Mouse (Mus musculus): ENCODE results near the gene Paqr9. TPM values are rescaled to one million over a fixed set of nuclear protein-coding genes. Genes with fewer than 3 reads are reported as not detected.

Gene Paqr9
- total RNA-seq, 2 experiments from 2014 or later = 4.5 to 4.8 TPM

DNA sequence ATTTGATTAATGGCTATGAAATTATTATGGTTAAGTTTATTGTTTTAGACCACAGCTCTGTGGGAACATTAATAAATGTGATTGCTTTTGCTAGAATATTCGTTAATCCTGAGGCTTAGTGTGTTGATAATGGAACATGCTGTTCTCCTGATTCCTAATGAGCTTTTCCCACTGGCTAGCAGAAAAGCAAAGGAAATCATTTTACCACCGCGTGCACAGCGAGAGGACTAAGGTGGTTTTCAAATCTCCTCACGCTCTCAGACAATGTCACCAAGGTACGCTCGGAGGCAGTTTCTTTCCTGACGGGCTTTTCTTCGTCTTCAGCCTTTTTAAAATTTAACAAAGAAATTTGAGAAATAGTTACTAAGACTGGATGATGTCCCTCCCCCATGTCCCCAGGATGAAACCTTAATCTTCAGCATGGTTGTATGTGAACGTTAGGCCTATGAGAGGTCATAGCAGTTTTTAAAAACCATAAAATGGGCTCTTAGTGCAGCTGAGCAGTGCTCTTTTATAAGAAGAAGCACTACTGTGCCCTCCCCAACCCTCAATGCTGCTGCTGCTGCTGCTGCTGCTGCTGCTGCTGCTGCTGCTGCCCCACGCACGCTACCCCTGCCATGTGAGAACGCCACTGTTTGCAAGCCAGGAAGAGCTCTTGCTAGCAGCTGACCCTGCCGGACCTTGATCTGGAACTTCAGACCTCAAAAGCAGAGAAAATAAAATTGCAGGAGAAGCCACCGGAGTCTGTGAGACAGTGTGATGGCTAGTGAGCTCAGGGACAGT, 17.6 kb upstream of the Paqr9 start:
- intact Hi-C loops (cut with DNase I; ENCODE audit: low total_unique reads) = no loop called here
- no peak for DNase-seq

DNA sequence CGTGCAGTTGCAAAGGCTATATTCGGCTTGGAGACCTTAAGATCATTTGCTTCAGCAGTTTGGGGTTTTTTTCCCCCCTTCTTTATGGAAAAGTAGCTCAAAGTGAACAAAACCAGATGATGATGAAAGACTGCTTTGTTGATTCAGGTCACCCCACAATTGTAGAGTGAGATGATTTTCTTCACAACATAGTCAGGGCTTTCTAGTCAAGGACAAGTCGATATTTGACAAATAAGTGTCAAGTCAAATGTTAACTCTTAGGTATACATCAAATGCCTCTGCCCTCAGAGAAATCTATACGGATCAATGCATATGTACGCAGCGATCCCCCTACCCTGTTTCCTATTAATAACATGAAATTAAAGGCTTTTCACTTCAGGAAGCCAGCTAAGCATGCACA, 17.0 kb upstream of the Paqr9 start:
- intact Hi-C loops (cut with DNase I; ENCODE audit: low total_unique reads) = no loop called here

DNA sequence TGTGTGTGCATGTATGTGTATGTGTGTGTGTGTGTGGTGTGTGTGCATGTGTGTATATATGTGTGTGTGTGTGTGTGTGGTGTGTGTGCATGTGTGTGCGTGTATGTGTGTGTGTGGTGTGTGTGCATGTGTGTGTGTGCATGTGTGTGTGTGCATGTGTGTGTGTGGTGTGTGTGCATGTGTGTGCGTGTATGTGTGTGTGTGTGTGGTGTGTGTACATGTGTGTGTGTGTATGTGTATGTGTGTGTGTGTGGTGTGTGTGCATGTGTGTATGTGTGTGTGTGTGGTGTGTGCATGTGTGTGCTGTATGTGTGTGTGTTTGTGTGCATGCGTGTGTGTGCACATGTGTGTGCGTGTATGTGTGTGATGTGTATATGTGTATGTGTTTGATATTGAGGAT, 14.9 kb upstream of the Paqr9 start:
- intact Hi-C loops (cut with DNase I; ENCODE audit: low total_unique reads) = no loop called here

More for the DNA sequence above, 17.0 kb upstream of the Paqr9 start:
- DNase-seq = no peak

DNA sequence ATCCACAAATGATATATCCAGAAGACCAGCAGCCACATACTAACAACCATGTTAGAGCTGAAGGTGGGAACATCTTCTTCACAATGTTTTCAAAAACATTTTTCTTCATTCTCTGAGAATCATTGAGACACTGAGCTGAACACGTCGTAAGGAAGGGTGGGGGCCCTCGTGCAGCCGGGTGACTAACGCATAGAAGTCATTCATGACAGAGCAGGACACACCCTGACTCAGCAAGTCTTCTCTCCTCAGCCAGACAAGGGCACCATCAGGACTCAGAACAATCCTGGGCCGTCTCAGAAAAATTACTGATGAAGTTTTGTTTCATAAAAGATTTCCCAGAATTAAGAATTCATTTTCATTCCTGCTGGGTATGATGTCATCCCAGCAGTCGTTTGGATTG, 12.8 kb upstream of the Paqr9 start:
- intact Hi-C loops (cut with DNase I; ENCODE audit: low total_unique reads) = no loop called here
- no peak for DNase-seq

More for the DNA sequence above, 14.9 kb upstream of the Paqr9 start:
- no peak for DNase-seq

DNA sequence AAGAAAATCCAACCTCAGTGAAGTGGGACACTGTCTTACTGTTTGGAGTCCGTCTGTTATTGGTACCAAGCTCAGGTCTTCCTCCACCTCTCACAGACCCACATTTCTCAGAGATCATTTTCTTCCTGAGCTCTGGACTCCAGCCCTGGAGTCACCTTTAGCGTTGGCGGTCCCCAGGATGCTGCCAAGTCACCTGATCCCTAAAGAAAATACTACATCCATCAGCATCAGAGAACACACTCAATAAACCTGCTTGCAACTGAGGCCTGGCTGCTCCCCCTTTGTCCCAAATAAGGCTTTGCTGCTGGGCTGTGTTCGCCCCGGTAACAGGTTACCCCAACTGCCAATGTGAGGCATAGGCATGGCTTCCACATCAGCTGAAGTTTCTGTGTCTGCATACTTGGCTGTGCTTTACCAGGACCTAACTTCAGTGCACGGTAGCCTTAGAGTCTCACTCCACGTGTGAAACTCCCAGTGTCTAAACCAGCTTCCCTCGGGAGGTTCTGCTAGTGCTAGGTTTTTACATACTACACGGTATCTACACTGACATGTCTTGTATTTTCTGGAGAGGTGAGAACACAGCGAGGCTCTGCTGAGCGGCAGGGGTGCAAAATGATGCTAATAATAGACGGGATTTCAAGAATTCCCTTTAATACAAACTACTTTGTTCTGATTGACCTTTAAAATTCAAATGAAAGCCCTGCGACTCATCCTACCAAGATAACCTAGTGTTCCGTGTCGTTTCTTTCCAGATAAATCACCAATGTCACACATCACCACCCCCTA, 9.6 kb upstream of the Paqr9 start:
- intact Hi-C loops (cut with DNase I; ENCODE audit: low total_unique reads) = no loop called here
- no peak for DNase-seq

DNA sequence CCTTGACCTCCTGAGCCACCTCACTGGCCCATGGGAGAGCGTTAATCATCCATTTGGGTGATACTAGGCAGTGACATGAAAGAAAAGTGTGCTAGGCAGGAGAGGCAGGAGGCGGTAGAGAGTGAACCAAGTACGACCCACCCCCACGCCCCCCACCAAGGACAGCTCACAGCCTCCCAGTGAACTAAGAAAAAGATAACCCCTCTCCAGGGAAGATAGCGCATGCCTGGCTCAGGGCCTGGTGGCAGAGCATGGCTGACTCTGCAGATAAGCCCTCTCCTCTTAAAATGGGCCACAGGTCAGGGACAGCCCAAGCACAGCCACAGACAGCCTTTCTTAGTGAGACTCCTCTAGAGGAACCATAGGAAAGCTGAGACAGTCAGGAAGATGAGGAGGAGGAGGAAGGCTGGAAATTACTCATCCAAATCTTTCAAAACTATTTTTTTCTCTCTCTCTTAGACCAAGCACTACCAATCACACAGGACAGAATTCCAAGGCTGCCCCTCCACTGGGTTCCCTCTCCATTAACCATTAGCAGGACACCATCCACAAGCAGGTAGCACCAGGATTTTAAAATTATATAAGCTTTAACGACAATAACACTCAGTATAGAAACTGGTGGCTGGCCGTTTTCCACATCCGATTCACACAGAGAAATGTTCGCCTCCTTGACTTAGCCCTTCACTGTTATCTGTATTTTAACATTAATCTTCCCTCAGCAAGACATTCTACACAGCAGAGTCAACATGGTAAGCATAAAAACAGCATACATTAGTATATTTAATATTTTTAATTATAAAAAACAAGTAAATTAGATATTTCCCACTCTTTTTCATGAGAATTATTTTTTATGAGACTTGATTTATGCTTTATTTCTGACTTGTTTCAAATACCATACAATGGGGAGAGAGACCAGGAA, 8.3 kb upstream of the Paqr9 start:
- no peak for DNase-seq

DNA sequence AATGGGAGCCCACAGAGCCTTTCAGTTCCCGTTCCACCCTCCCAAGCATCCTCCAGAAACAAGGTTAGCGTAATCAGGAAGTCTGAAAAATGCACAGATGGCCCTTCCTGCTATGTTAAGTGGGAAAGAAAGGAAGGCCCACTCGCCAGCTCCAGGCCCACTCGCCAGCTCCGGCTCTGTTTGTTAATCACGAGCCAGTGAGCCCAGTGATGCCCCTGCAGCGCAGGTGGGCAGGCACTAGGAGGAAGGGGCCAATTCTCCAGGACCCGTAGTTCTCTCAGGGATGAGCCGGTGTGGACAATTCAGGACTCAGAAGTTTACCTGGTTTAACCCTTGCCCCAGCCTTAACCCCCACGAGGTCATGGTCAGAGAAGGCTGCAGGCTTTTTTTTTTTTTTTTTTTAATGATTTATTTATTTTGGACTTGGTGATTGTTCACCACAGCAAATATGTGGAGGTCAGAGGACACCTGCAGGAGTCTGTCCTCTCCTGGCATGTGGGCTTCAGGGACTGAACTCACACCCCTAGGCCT, 7.2 kb upstream of the Paqr9 start:
- intact Hi-C loops (cut with DNase I; ENCODE audit: low total_unique reads) = no loop called here
- no peak for DNase-seq

More for the DNA sequence above, 8.3 kb upstream of the Paqr9 start:
- intact Hi-C loops (cut with DNase I; ENCODE audit: low total_unique reads) = no loop called here

DNA sequence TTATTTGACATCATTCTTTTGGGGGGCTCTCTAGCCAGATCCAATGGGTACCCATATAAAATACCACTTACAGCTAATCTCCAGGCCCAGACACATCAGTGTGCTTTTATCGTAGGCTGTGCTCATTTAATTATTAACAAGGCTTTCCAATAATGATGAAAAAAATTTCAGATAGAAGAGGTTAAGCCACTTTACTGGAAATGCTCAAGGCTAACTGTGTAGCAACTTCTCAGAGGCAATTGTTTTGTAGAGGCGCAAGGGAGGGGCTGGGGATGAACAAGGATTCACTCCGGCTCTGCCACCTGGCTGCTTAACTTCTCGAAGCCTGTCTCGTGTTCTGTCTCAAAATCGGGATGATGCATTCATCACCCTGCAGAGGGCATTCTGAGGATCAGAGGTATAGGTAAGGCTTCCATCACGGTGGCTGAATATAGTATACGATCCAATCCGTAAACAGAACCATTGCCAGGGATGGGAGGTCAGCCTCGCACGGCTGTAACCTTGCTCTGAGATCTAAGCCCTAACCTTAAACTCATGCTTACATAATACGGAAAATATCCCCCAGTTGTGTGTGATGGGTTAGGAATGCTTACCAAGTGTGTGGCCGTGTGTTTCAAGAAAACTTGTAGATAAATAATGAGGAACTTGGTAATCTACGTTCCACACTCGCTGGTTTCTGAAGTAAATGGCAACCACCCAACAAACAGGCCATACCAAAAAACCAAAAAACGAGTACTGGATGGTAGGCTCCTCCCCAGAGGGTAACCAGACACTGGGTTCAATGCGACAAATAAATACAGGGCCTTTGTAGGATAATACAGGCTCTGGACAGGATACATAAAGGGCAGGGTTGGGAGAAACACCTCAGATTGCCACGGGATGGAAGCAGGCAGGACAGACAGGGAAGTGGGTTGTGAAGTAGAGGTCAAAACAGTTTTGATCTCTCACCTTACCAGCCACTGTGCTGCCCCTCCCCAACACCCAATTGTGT, 4.9 kb upstream of the Paqr9 start:
- DNase-seq = no peak
- intact Hi-C loops (cut with DNase I; ENCODE audit: low total_unique reads) = no loop called here

DNA sequence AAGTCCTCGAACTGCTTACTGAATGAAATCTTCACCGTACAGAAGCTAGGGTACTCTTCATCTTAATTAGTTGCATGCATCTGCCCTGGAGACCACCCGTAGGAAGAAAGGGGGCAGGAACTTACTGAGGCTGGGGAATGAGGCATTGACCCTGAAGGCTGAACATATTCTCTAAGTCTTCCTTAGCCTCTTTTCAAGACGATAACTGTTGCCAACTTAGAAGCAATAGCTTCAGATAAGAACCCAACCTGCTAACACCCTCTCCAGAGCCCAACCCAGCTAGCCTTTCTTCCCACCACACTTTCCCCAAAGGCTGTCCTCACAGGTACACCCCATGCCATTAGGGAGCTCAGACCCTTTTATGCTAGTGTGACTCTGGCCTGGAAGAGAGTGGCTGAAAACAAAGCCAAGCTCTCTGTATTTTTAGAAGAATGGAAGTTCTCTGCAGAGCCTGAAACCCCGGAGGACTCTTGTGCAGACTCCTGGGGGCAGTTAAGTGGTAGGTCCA, 4.2 kb upstream of the Paqr9 start:
- DNase-seq = no peak
- intact Hi-C loops (cut with DNase I; ENCODE audit: low total_unique reads) = no loop called here

DNA sequence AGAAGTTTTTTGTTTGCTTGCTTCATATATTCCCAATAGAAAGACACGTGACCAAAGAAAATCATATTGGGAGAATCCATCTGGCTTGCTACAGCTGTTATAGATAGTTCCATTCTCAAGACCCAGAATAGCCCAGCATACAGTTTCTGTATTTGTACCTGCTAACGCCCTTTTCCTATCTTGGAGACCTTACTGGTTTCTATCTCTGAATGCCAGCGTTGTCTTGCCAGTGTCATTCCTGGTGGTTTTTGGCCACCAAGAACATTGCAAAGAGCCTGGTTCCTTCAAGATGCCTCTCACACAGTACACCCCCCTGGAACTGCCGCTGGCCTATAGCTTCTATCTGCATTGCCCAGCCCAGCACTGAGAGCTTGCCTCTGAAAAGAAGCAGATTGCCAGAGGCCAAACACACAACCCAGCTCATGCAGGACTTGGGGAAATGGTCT, 3.4 kb upstream of the Paqr9 start:
- DNase-seq = no peak
- intact Hi-C loops (cut with DNase I; ENCODE audit: low total_unique reads) = no loop called here

DNA sequence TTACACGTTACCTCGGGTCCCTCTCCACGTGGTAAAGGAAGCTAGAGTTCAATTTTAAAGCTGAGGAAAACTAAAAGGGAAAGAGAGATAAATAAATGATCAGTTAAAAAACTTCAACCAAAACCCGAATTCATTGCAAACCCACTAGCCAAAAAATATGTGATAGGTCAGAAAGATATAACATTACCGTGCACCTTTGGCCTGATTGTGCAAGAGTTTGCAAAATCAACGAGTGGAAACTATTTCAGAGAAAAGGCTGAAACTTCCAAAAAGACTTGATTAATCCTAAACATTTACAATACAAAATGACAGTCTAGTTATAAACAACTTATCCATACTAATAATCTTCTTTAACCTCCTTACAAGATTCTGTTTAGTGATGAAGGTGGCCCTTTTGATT, 1.7 kb upstream of the Paqr9 start:
- DNase-seq = no peak
- intact Hi-C loops (cut with DNase I; ENCODE audit: low total_unique reads) = no loop called here

DNA sequence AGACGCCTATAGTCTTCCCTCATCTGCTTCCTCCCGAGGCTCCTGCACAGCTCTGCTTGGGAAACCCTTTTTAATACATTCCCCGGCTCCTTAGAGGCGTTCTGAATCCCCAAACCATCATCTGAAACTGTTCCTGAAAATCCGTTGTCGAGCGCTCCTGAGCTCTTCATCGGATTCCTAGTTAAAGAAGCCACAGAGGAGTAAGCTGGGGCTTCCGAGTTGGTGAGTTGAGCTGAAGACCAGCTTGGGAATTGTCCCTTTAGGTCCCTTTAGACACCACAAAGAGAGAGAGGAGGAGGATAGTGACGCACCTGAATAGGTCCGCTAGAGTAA, 765 bp upstream of the Paqr9 start:
- no peak for DNase-seq
- intact Hi-C loops (cut with DNase I; ENCODE audit: low total_unique reads) = no loop called here

DNA sequence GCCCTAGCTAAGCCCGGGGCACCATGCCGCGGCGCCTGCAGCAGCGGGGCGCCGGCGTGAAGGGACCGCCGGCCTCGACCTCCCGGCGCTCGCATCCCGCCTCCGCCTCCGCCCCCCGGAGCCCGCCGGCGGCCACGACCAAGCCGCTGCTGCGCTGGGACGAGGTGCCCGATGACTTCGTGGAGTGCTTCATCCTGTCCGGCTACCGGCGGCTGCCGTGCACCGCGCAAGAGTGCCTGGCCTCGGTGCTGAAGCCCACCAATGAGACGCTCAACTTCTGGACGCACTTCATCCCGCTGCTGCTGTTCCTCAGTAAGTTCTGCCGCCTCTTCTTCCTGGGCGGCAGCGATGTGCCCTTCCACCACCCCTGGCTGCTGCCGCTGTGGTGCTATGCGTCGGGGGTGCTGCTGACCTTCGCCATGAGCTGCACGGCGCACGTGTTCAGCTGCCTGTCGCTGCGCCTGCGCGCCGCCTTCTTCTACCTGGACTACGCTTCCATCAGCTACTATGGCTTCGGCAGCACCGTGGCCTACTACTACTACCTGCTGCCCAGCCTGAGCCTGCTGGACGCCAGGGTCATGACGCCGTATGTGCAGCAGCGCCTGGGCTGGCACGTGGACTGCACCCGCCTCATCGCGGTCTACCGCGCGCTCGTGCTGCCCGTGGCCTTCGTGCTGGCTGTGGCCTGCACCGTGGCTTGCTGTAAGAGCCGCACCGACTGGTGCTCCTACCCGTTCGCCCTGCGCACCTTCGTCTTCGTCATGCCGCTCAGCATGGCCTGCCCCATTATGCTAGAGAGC, 679 bp downstream of the Paqr9 start:
- no peak for DNase-seq
- intact Hi-C loops (cut with DNase I; ENCODE audit: low total_unique reads) = no loop called here

DNA sequence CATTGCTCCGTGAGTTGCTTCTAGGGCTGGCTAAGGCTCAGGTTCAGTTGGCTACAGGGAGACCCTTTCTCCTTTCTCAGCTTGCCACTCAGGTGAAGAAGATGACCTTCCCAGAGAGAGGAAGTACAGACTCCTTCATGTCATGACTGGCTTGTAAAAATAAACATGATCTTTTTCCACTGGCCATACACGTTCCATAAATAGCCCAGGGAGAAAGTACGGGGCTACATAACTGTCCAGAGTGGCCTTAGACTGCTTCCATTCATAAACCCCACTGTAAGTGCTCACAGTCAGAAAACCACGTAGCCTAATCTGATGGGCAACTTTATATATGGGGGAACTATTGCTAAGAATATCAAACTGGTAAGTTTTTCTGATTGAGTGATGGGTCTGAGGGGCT, 4.6 kb downstream of the Paqr9 start:
- intact Hi-C loops (cut with DNase I; ENCODE audit: low total_unique reads) = no loop called here
- no peak for DNase-seq

DNA sequence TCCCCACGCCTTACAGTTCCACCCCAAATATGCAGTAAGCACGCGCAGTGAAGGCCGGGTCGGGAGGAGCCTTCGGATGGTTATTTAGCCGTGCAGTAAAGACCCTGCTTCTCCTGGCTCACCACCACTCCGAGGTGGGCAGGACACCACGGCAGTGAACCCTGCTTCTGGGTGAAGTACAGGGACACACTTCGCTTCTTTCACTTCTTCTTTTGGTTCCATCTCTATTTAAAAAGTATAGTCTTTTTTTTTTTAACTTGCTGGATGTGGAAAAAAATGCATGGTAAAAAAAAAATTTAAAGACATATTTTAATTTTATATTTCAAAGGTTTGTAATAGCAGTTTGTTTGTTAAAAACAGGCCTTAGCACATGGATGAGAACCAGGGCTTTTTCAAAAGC, 6.9 kb downstream of the Paqr9 start:
- intact Hi-C loops (cut with DNase I; ENCODE audit: low total_unique reads) = no loop called here
- DNase-seq = no peak

DNA sequence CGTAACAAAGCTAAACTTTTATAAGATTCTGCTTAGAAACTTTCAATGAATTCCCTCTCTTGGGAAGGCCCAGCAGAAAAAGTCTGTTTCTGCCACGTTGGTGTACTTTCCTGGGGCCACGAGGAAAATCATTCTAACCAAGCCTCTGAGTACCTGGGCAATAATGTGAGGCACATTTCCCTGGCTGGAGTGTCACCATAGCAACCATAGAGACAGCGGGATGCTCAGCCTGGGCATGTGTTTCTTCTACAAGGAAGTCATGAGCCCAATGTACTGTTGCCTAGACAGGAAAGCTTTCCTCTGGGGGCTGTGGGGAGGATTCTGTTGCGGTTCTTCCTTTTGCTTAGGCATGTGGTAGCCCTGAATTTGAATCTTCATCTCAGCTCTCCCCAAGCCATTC, 7.5 kb downstream of the Paqr9 start:
- no peak for DNase-seq
- intact Hi-C loops (cut with DNase I; ENCODE audit: low total_unique reads) = no loop called here

DNA sequence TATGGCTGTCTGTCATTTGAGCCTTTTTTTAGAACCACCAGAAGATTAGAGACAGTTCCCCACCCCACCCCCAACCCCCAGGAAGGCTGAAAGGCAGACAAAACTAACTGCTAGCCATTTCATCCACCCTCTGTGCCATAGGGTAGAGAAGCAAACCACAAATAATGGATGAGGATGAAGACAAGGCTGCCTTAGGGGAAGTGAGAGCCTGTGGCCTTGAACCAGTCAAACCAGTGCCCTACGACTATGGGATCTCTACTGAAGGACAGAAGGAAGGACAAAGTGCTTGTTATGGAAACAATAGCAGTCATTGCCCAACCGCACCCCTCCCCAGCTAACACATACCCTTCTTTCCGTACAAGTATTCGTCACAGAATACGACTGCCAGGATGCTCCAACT, 9.8 kb downstream of the Paqr9 start:
- intact Hi-C loops (cut with DNase I; ENCODE audit: low total_unique reads) = no loop called here

DNA sequence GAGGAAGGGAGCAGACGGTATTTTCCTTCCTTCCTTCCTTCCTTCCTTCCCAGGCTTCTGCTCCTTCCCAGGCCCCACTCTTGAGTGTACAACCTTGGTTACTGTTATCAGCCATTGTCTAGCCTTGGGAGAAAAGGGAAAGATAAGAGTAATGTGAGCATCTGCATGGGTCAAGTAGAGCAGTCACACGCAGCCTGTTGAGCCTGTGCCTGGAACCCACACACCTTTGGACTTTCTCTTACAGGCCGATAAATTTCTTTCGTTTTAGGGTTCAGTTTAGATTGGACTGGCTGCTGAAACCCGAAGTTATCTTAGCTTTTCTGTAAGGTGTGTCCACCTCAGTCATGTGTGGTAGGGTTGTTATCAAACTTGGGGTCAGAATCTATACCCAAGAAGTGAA, 10.5 kb downstream of the Paqr9 start:
- intact Hi-C loops (cut with DNase I; ENCODE audit: low total_unique reads) = no loop called here
- DNase-seq = no peak

More for the DNA sequence above, 9.8 kb downstream of the Paqr9 start:
- DNase-seq = no peak

Measured in gastrocnemius, postnatal 14 days (tissue).